Mouse (Mus musculus) lung, embryonic 14.5 days (tissue): ENCODE data around the gene Il12rb1. TPM values are rescaled to one million over a fixed set of nuclear protein-coding genes. Genes with fewer than 3 reads are reported as not detected.
A peak's percentile ranks its signal among the peaks of the same experiment; 100 is the strongest.

Experiments used
- ATAC-seq: fragments of 200-750 bp; cut with Nextera tagmentation; 2 replicates; pipeline ENCODE4 v1.8.0; 2017; ENCODE audit warnings: mild to moderate bottlenecking, moderate TSS enrichment, moderate library complexity; ENCODE audit not compliant: insufficient read depth
- DNase-seq: peaks from one replicate; pipeline ENCODE4 v3.0.0-alpha.2; 2015
- H3K27ac ChIP-seq: fragments of 300-500 bp; sonication (generic); 2 replicates; pipeline ENCODE4 v1.5.1; 2014; ENCODE audit warnings: low read depth, mild to moderate bottlenecking, moderate library complexity
- H3K27me3 ChIP-seq: fragments of 300-500 bp; sonication (generic); 2 replicates; pipeline ENCODE4 v1.6.1; 2014; ENCODE audit warnings: low read length, control low read depth; ENCODE audit not compliant: insufficient read depth
- H3K36me3 ChIP-seq: fragments of 300-500 bp; sonication (generic); 2 replicates; pipeline ENCODE4 v1.6.1; 2014; ENCODE audit warnings: control low read depth; ENCODE audit not compliant: insufficient read depth
- H3K4me1 ChIP-seq: fragments of 300-500 bp; sonication (generic); 2 replicates; pipeline ENCODE4 v1.6.1; 2014; ENCODE audit warnings: antibody characterized with exemption, control low read depth; ENCODE audit not compliant: insufficient read depth
- H3K4me2 ChIP-seq: fragments of 300-500 bp; sonication (generic); 2 replicates; pipeline ENCODE4 v1.6.1; 2014; ENCODE audit warnings: mild to moderate bottlenecking
- H3K4me3 ChIP-seq: fragments of 300-500 bp; sonication (generic); 2 replicates; pipeline ENCODE4 v1.5.1; 2014; ENCODE audit warnings: low read depth, low read length
- H3K9ac ChIP-seq: fragments of 300-500 bp; sonication (generic); 2 replicates; pipeline ENCODE4 v1.6.1; 2014
- H3K9me3 ChIP-seq: fragments of 300-500 bp; sonication (generic); 2 replicates; pipeline ENCODE4 v1.6.1; 2016; ENCODE audit warnings: low read depth, low read length, control low read depth
- CTCF ChIP-seq: IDR thresholded peaks from 2 replicates; pipeline ENCODE4 v1.5.1; 2016; ENCODE audit warnings: antibody characterized with exemption, low read depth
- WGBS: fragments of 180-500 bp; shearing (Covaris S2); extraction: QIAGEN DNeasy Blood & Tissue Kit; methylation state at CpG from one replicate; pipeline ENCODE4 v1.1.7; 2014; 5-methylcytosine and 5-hydroxymethylcytosine counted together
- polyA plus RNA-seq: library from polyadenylated mRNA; unstranded; fragments of >200 nt; fragmentation: Nextera tagmentation; extraction: Ambion mirVana; gene quantifications from 2 replicates; pipeline ENCODE4 v1.2.1, GENCODE M21; 2014

The Il12rb1 gene
- 0.17 TPM in 1 of 2 replicates, not detected in the other for polyA plus RNA-seq

- Histone ChIP-seq H3K4me1 (peaks cover 5% of the 10 kb centered on the region; the same call in 1 of the 2 replicates), H3K9ac (no peak within 1 kb of the TSS), H3K36me3 (no peaks in the 10 kb centered on the region), H3K9me3 (no peaks in the 10 kb centered on the region), H3K4me2 (no peak within 1 kb of the TSS), H3K27me3 (peaks cover 14% of the 10 kb centered on the region), H3K27ac (no peak within 1 kb of the TSS), H3K4me3 (no peak within 1 kb of the TSS)
- DNase-seq (no peak), ATAC-seq (no peak)
- 57% methylated on average over 5 of the region's 5 CpGs for WGBS
- TF ChIP-seq CTCF: no peak
Measured at GRCm38 (mm10) chr8:70808239-70808638, at the start of gene Il12rb1. TSS of gene Il12rb1 (plus strand) at chr8:70808449.

- Histone ChIP-seq H3K4me3 (no peak overlapping the region), H3K9ac (no peak overlapping the region), H3K27me3 (no peaks in the 10 kb centered on the region), H3K27ac (peak overlapping the region; percentile 38; the same call in 1 of the 2 replicates), H3K9me3 (no peaks in the 10 kb centered on the region), H3K36me3 (peaks cover 22% of the 10 kb centered on the region; the same call in 1 of the 2 replicates), H3K4me2 (no peak overlapping the region; the same call in 1 of the 2 replicates), H3K4me1 (peaks cover 17% of the 10 kb centered on the region)
- WGBS: 57% methylated on average over 19 of the region's 19 CpGs
- ATAC-seq (no peak), DNase-seq (peak; percentile 40)
- no peak for TF ChIP-seq CTCF
Measured at GRCm38 (mm10) chr8:70758616-70759561, 49.4 kb upstream of the Il12rb1 start.

GRCm38 (mm10) chr8:70760350-70760749 lies 47.9 kb upstream of the Il12rb1 start:
- no peak; the same call in 1 of the 2 replicates for ATAC-seq
- TF ChIP-seq CTCF: no peak
- peak overlapping the region; percentile 70 for H3K4me3 ChIP-seq
- no peaks in the 10 kb centered on the region for H3K9me3 ChIP-seq
- peak overlapping the region; percentile 100 for H3K4me2 ChIP-seq
- H3K36me3 ChIP-seq: peaks cover 22% of the 10 kb centered on the region; the same call in 1 of the 2 replicates
- under 1% methylated on average over 22 of the region's 22 CpGs for WGBS
- H3K4me1 ChIP-seq: peaks cover 12% of the 10 kb centered on the region; the same call in 1 of the 2 replicates
- DNase-seq: peak; percentile 25
- H3K27me3 ChIP-seq: no peaks in the 10 kb centered on the region
- peak overlapping the region; percentile 73 for H3K27ac ChIP-seq
- H3K9ac ChIP-seq: peak overlapping the region; percentile 75

- DNase-seq (peak; percentile 99), ATAC-seq (peak; percentile 96)
- peak within 1 kb of the TSS; percentile 73 for H3K27ac ChIP-seq
- H3K9ac ChIP-seq: peak within 1 kb of the TSS; percentile 75
- peaks cover 8% of the 10 kb centered on the region; the same call in 1 of the 2 replicates for H3K4me1 ChIP-seq
- peaks cover 22% of the 10 kb centered on the region; the same call in 1 of the 2 replicates for H3K36me3 ChIP-seq
- no peaks in the 10 kb centered on the region for H3K27me3 ChIP-seq
- H3K4me3 ChIP-seq: peak within 1 kb of the TSS; percentile 70
- WGBS: under 1% methylated on average over 55 of the region's 55 CpGs
- peak within 1 kb of the TSS; percentile 100 for H3K4me2 ChIP-seq
- H3K9me3 ChIP-seq: no peaks in the 10 kb centered on the region
- no peak for TF ChIP-seq CTCF
Measured at GRCm38 (mm10) chr8:70760775-70761406, 47.4 kb upstream of the Il12rb1 start, which contains the start of gene Mpv17l2. TSS of gene Mpv17l2 (minus strand) at chr8:70760946.

- ATAC-seq: no peak
- Histone ChIP-seq H3K4me1 (peaks cover 8% of the 10 kb centered on the region; the same call in 1 of the 2 replicates), H3K27ac (no peak overlapping the region), H3K4me2 (no peak overlapping the region), H3K9ac (no peak overlapping the region), H3K4me3 (no peak overlapping the region), H3K27me3 (no peaks in the 10 kb centered on the region), H3K36me3 (peaks cover 16% of the 10 kb centered on the region; the same call in 1 of the 2 replicates), H3K9me3 (no peaks in the 10 kb centered on the region)
- TF ChIP-seq CTCF: no peak
- no peak for DNase-seq
- WGBS: 79% methylated on average over 1 of the region's 1 CpGs
Measured at GRCm38 (mm10) chr8:70762118-70762517, 46.1 kb upstream of the Il12rb1 start.

- H3K4me3 ChIP-seq: no peak overlapping the region
- H3K27ac ChIP-seq: 0 out of 2 replicates have a peak overlapping the region, but pooled peaks have one; percentile 8
- ATAC-seq (no peak), DNase-seq (peak; percentile 69)
- peak; percentile 87 for TF ChIP-seq CTCF
- H3K36me3 ChIP-seq: peaks cover 11% of the 10 kb centered on the region
- H3K9ac ChIP-seq: no peak overlapping the region
- no peaks in the 10 kb centered on the region for H3K27me3 ChIP-seq
- 8% methylated on average over 3 of the region's 3 CpGs for WGBS
- peaks cover 8% of the 10 kb centered on the region; the same call in 1 of the 2 replicates for H3K4me1 ChIP-seq
- H3K4me2 ChIP-seq: no peak overlapping the region
- H3K9me3 ChIP-seq: no peaks in the 10 kb centered on the region
Measured at GRCm38 (mm10) chr8:70763354-70763753, 44.9 kb upstream of the Il12rb1 start.
